Mouse (Mus musculus): ENCODE measurements at regions not wholly inside any gene's neighbourhood (a gene's known extent, or its start where the extent isn't known, plus 50 kb on each side); places are given as distances from the start of the nearest gene placed in this dataset.

DNA sequence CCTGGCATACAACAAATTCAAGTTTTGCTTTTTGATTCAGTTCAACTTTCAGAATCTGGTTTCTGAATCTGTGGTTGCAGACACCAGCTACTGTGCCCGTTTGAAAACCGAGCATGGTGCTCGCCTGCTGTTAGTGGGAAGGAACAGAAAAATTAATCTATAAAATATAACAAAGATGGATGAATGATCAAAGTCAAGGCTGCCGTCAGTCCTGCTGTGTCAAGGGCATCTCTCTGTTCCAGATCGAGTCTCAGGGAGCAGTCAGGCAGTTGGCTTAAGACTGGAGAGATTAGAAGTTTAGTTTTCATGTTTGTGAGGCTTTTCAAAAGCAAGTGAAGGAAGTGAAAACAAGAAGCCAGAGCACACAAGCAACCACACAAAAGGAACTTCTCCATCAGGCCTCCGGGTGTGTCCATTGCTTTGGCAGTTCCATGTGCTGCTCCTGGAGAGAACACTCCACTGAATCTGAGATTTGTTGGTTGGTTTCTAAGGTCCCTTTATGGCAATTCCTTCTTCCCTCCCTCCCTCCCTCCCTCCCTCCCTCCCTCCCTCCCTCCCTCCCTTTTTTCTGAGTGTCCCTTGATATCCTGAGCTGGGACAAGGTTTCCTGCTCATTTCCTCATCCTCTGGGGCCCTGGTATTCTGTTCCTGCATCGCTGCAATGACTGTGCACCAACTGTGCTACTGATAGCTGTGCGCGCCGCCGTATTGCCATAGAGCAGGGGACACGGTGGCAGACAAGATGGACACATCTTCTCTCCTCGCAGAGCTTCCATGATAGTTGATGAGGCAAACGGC, 145.4 kb upstream of the Serp2 start:
- no peak for DNase-seq

DNA sequence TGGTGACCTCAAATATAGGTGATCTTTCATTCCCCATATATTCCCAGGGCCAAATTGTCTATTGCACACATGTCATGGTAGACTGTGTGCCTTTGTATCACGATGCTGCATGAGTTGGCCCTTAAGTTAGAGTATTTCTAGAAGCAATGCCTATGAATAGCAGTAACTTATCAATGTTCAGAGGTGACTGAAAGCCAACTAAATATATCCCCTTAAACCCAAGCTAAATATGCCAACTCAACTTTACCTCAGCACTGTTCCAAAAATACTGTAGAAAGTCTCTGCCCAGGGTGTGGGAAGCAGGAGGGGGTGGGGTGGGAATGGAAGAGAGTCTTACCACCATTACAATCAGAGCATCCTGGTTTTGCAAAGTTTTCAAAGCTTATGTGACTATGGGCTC, 144.6 kb upstream of the Serp2 start:
- DNase-seq = no peak

DNA sequence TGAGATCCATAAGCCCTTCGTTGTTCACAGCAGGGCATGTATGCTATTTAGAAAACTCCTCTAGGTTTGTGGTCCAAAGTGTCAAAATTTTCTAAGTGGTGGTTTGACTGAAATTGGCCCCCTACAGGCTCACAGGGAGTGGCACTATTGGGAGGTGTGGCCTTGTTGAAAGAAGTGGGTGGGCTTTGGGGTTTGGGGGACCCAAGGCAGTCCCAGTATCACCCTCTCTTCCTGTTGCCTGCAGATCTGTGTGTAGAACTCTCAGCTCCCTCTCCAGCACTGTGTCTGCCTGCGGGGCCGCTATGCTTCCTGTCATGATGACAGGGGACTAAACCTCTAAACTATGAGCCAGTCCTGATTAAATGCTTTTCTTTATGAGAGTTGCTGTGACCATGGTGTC, 144.1 kb upstream of the Serp2 start:
- no peak for DNase-seq

DNA sequence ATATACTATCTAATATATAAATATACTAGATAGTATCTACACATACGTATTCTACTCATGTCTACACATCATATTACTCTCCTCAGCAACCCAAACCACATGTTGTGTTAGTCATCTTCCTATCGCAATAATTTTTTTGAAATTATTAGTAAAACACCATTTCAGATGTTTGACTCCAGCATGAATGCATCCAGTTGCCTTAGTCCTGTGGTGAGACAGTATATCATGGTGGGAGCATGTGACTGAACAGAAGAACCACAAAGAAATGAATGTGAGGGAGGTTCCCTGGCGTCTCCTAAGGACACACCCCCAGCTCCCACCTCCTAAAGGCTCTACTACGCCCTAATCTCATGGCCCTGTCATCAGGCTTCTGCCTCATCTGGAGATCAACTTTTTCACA, 143.5 kb upstream of the Serp2 start:
- DNase-seq = no peak

DNA sequence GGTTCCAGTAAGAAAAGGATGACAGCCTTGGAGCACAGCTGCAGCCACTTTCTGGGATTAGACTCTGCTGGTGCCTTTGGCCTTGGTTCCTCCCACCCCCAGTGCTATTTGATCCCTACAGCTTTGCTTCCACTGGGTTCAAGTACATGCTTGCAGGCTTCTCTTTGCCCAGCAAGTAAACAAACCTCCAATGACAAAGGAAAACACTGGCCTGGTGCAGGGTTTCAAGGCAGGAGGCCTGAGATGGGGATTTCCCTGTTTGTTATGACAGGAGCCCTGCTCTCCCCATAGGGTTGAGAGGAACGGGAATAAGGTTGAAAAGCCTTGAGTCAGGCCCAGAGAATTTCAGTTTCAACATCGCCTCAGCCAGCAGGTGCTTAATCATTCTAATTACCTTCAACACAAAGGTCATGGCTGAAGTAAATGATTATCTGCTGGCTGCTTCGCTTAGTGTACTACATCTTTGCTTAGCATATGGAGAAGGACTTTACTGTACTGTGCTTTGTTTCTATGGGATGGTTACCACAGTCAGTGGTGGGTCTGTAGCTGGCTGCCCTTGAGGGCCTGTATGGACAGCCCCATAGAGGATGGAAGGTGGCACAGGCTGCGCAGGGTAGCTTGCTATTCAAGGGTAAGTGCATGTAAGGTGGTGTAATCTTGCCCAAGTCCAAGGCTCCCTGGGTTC, 142.2 kb upstream of the Serp2 start:
- DNase-seq = no peak

DNA sequence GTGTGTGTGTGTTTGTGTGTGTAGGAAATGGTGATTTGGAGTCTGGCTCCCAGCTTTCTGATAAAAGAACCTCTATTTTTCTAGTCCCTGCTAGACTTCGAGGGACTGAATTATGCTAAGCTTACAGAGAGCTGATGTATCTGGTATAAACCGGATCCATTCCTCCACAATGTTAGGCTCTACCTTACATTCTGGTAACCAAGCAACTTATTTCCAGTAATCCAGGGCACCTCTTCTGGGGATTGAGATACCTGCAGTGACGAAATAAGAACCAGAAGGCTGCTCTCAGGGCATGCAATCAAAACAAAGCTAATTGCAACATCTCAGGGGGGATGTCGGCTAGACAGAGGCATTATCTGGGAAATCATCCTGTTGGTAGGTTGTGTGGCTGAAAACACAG, 140.0 kb upstream of the Serp2 start:
- DNase-seq = no peak

DNA sequence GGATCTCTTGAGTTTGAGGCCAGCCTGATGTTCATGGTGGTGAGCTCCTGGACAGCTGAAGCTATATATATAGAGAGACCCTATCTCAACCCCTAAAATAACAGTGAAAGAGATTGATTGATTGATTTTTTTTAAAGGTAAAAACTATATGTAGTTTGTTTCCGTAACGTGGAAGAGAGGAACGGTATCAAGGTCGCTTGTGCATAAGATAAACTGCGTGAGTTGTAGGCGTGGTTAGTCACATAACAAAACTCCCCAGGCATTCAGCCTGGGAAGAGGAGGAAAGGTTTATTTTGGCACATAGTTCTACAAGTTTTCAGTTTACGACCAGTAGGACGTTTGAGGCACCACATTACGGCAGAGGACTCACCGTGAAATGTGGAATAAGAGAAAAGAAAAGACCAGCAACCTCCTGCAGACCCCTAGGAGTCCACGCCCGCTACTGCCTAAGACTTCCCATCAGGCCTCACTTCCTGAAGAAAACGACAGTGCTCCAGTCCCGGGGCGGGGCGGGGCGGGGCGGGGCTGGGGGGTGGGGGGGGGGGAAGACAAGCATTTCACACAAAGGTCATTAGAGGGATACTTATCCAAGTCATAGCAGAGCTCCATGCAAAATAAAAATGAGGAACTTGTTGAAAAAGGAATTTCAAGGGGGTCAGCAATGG, 139.1 kb upstream of the Serp2 start:
- DNase-seq = no peak

DNA sequence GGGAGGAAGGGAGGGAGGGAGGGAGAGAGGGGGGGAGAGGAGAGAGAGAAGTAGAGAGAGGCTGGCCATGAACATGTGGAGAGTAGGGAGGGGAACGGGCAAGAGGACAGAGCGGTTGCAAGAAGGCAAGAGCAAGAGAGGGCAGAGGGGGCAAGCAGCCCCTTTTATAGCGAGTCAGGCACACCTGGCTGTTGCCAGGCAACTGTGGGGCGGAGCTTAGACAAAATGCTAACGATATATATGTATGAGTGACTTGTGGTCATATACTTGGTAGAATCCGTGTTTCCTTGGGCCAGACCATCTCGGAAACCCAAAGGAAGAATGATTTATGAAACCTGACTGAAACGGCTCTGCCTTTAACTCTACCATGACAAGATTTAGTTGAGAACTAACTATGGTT, 138.2 kb upstream of the Serp2 start:
- no peak for DNase-seq

DNA sequence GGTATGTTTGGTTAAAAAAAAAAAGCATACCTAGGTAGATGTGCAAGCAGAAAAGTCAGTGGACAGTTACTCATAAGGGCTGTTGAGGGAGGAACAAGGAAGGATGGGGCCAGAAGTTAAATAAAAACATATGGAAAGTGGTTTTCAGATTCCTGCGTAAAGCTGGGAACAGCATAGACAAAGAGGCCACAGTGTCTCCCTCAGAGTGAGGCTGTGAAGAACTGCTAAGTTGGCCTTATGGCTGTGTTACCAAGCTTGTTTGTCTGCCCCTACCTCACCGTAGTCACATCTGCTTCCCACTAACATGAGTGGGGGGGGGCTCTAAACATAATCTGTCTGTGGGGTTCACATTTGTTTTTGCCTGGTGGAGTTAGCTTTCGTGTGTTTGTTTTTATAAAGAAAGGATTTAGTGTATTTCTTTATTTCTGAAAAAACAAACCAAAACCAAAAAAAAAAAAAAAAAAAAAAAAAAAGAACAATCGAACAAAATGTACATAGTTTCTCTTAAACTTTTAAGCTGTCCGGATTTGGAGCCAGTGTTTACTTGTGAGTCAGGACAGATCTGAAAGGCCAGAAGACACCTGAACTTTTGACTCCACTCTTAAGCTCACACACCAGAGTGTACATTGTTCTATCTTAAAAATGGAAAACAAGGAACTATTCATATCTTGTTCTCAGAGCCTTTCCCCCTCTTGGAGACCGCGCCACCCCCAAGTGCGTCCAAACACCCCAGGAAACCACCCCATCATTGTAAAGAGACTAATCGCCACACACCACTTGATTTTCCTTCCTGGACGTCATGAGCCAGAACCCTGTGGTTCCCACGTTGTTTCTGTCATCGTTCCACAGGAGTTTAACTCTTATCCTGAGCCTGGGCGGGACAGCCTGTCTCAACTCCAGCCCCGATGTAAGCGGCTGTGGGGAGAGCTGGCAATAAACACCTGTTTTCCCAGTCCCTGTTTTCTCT, 136.9 kb upstream of the Serp2 start:
- no peak for DNase-seq

DNA sequence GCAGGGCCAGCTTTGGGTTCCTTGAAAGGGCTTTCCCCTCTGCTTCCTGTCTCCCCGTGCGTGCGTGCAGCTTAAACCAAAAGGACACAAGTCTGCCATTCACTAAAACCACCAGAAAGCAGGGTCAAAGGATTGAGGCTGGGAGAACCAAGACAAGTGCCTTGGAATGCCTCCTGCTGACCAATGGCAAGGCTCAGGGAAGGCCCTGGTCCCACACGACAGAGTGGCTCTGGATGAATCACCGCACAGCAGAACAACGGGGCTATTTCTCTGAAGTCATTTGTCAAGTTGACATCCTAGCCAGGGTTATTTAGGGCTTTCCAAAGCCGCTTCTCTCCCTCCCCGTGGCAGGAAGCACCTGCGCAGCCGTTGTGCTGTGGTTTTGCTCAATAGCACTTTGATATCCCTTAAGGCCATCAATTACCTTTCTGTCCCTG, 131.3 kb upstream of the Serp2 start:
- no peak for DNase-seq

DNA sequence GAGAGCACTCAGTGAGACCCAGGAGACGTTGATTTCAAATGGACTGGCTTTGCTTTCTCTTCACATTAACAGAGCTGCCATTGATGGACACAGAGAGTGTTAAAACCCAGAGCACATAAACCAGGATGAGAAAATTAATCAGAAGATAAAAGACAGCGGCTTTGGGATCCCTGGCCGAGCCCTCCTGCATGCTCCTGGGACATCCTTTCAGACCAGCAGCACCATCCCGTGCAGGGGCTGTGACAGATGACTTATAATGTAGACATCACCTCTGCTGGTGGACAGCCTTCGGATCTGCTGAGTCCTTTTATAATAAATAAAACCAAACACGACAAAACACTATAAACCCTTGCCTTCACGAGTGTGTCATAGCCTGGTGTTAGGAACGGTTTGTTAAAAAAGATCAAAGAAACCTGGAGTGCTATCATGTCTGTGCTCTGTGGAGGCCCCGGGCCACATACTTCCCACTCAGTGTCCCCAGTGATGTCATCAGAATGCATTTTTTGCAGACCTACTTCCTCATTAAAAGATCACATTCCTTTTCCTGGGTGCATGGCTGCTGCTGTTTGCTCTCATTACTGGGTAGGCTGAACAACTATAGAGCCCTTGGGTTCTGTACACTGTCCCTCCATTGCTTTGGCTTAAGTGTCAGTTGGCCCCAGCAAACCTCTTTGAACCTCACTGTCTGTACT, 130.2 kb upstream of the Serp2 start:
- no peak for DNase-seq

DNA sequence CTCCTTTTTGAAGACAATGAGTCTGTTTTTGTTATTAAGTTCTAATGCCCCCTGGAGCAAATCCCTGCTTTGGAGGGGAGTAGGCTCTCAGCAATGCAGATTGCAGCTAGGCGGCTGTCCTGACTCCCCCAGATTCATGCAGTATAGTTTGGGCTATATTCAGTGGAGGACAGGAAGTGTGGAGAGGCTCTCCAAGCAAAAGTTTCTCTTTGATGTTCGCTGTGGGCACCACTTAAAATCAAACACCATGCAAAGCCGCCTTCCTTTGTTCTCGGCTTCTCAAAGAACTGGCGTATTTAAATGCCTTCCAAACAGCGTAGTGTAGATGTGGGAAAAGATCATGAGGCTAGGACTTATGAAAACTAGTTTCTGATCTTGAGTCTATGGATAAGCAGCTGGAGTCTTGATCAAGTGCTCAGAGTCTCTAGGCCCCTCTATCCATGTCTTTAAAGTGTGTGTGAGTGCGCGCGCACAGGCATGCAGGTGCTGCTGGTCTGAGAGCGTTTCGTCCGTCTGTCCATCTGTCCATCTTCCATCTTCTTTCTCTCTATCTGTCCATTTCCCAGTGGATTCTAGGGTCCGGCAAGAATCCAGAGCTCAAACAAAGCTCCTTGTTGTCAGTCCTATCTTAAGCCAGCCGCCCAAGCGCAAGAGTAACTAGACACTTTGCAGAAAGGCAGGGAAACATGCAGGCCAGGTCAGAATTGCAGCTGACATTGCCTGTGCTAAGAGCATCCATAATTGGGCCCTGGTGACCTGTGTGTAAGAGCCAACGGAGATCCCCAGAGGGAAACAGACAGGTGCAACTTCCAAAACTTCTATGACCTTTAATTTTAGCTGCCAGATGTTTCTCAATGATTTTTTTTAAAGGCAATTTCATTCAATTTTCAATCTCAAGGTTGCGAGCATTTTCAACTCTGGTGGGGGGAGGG, 129.4 kb upstream of the Serp2 start:
- DNase-seq = no peak

DNA sequence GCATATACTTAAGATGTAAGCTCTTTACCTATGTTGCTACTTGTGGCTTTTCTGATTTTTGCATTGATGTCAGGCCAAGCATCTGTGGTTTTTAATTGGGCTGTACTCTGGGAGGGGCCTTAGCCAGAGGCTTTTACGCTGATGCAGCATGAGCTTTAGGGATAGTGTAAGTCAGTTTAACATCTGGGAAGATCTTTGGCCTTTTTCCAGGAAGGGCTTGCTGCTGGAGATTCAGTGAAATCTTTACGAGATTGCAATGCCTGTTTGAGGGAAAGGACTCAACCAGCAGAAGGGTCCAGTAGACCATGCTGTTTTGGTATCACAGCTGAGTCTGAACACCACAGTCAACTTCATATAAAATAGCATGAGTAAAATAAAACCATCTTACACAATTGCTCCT, 127.6 kb upstream of the Serp2 start:
- DNase-seq = no peak

DNA sequence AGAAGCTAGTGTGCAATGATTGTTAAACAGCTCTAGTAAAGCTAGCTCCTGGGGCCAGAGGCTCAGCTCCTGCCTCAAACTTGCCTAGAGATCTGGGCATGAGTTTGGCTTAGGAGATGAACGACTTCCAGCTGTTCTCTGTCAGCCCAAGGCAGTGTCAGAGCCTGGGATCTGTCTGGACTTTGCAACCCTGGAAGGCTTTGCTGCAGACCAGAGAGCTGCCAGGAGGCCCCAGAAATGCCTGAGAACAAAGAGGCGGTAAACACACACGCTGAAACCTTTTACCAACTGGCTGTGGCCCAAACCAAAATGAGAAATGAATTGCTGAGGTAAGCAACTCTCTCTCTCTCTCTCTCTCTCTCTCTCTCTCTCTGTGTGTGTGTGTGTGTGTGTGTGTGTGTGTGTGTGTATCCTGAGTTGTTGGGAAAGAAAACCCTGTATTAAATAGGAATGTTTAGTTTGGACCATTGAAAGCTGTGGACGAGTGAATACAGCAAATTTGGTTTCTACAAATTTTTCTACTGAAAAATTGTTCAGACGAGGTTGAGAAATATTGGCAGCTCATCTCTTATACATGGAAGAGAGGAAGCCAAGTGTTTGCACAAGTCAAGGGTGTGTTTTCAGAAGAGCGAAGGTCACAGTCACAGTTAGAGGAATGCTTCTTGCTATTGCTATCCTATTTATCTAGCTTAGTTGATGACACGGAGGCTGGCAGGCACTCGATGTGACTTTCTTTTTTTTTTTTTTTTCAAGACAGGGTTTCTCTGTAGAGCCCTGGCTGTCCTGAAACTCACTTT, 125.1 kb upstream of the Serp2 start:
- DNase-seq = no peak

DNA sequence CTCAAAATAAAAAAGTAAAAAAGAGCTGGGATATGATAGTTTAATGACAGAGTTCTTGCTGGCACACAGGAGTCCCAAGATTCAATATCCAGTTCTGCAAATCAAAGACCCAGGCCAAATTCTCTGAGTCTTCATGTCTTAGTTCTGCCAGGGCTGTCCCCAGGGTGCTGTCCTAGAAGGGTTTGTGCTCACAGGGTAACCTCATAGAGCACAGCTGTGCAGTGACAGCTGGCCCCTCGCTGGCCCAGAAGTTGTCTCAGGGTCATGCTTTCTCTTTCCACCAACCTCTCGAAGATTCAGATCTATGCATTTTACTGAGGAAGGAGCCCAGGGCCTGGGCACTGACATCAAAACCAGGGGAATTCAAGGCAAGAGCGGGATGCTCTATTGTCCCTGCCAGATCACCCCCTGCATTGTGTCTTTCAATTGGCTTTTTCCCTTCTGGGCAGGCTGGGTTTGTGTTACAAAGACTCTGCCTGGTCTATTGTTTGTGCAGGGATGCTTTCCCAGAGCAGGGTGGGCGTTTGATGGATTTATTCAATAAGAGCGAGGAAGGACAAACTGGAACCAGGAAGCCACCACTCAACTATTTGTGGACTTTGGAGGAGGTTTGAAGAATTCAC, 121.9 kb upstream of the Serp2 start:
- DNase-seq = no peak

DNA sequence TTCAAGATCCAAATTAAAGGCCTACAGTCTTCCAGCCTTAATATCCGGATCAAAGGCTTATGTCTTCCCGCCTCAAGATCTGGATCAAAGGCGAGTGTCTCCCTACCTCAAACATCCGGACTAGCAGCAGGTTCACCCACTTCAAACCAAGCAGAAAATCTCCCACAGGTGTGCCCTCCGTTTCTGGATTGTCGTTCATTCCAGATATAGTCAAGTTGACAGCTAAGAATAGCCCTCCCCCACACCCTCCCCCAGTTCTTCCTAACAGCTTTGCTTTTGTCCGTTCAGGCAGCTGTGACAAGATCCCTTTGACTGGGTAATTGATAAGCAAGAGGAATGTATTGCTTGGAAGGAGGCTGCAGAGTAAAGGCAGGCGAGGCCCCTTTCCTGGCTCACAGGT, 118.3 kb upstream of the Serp2 start:
- no peak for DNase-seq

DNA sequence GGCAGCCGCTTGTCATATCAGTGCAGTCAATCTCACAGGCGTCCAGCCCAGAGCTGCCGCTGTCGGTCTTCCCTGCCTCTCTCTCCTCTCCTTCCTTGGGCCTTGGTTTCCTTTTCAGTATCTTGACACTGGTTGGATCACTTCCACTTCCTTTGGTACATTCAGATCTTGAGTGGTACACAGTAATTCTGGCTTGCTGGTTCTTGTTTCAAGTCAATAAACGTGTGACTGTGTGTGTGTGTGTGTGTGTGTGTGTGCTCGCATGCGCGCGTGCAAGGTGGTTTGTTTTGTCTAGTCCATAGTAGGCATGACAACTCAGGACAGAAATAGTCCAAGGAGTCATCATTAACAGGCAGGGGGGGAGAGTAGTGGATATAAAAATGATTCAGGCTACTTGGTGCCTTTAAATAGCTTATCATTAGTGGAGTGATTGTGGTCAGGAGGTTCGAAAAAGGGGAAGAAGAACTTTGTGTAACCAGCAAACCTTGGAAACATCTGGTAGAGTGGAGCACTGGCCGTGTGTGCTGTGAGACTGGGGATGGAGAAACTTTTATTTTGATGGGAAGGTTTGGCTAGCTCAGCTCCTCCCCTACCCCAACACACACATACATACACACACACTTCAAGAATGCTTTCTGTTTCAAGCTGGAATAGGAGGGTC, 117.1 kb upstream of the Serp2 start:
- no peak for DNase-seq

DNA sequence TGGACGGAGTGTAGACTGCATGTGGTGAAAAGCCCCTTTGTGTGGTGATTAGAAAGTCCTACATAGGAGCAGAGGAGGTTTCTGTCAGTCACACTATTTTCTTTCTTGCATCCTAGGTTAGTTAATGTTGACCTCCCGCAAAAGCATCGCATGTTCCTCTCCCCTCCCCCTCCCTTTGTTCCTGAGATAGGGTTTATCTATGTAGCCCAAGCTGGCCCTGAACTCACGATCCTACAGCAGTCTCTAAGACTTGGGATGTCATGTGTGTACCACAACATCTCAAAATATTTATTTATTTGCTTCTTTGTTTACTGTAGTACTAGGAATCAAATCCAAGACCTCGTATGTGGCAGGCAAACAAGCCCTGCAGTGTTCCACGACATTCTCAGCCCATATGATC, 116.2 kb upstream of the Serp2 start:
- no peak for DNase-seq

DNA sequence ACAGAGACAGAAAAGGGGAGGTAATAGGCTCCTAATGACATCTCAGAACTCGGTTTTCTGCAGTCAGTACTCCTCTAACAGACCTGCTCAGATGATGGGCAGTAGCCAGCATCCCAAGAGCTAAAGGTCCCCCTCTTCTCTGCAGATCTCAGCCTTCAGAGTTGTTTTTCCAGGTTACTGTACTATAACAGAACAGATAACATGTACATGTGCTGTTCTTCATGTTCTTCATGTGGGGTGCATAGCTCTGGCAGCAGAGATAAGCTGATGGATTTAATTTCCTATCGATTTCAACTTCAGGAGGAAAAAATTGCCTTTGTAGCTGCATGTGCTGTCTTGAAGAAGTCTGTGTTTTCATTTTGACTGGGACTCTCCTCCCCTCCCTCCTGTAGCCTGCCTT, 115.8 kb upstream of the Serp2 start:
- DNase-seq = no peak

Measured in cerebellum, adult 9-11 months (tissue).